Mouse (Mus musculus) stomach, postnatal 0 days (tissue): Measurements from ENCODE around the gene Mapk8.

Experiments used
- CTCF ChIP-seq: IDR thresholded peaks from 2 replicates; pipeline ENCODE4 v1.5.1; 2016; ENCODE audit warnings: antibody characterized with exemption, low read depth, mild to moderate bottlenecking, moderate library complexity
- EP300 ChIP-seq: optimal IDR thresholded peaks from 2 replicates; pipeline ENCODE3; 2016; ENCODE audit warnings: antibody characterized with exemption

DNA sequence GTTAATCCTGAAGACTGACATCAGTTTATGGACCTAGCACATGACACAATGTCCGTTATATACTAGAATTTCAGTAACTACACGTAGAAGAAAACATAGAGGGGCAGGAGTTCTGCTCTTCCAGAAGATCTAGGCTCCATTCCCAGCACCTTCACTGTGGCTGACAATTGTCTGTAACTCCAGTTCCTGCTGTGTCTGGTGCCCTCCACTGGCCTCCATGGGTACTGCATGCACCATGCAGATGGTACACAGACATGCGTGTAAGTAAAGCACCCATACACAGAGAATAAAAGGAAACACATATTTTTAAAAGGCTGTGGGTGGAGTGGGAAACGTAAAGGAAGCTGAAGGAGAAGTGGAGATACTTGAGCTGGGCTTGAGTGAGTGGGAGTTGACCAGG, 113.1 kb downstream of the Mapk8 start:
- TF ChIP-seq EP300 (no peak), CTCF (peak; percentile 76)
